Mouse (Mus musculus) cortical plate, adult 2 months (tissue): ENCODE data around the gene Rab11fip4.

ENCODE experiments used
- CTCF ChIP-seq: fragments of 200-500 bp; IDR thresholded peaks from 2 replicates; pipeline ENCODE4 v1.5.1; 2011; ENCODE audit warnings: mild to moderate bottlenecking, control low read depth, low read length; ENCODE audit not compliant: insufficient read depth; ENCODE audit errors: extremely low read depth
- POLR2A ChIP-seq: fragments of 200-500 bp; IDR thresholded peaks from 2 replicates; pipeline ENCODE4 v1.6.1; 2011; ENCODE audit warnings: mild to moderate bottlenecking, low read length, control low read depth; ENCODE audit not compliant: insufficient read depth; ENCODE audit errors: extremely low read depth

DNA sequence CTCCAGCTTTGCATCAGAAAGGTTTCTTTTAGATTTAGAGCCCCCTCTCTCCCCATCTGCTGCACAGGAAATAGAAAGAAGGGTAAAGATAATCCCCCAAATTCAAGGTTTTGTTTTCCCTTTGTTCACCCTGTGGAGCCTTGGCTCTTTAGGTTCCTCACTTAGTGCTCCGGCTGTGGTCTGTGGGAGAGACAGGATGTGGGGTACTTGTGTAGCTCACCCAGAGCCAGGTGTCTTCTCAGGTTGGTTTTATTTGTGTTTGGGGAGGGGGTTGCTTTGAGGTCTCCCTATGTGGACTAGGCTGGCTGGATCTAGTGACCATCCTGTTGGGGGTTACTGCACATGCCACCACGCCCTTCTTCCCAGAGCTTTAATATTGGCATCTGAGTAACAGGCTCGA lies 23.9 kb downstream of the Rab11fip4 start:
- TF ChIP-seq CTCF (no peak), POLR2A (no peak)
